Mouse (Mus musculus): ENCODE results near the gene Gm21319. TPM values are rescaled to one million over a fixed set of nuclear protein-coding genes. Genes with fewer than 3 reads are reported as not detected.
"Not testable (repeated sequence)": the region's sequence is repeated elsewhere in the genome, so short reads cannot be mapped to it uniquely, and the experiment has no call there.

Gm21319 gene
- polyA plus RNA-seq (2012; ENCODE audit: insufficient read depth, insufficient read length, low replicate concordance, missing spikeins) = not detected in 2 replicates

DNA sequence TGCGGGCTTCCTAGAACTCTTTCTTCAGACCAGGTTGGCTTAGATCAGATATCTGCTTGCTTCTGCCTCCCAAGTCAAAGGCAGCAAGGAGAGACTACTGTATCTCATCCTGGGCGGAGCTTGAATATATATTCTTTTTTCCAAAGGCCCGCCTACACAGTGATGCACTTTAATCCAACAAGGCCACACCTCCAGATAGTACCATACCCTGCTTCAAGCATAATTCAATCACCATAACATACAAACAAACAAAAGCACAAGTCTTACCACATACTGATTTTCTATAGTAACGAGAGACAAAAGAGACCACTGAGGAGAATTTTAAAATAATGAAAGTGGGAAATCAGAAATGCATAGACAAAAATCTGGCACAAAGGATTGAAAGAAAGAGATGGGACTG, at the start of gene Gm21319:
Gene Gm21319, minus strand, starts transcription at position 101 of the 400 bp plus-strand sequence.
- not testable (repeated sequence) for H3K4me1 ChIP-seq (ENCODE audit: control insufficient read depth, insufficient read depth, low read length); H3K4me3 ChIP-seq (ENCODE audit: insufficient read depth, low read depth, low read length); H3K27ac ChIP-seq (ENCODE audit: insufficient read depth, low read depth, low read length)
- WGBS = 93% methylated on average over 4 of the region's 4 CpGs

DNA sequence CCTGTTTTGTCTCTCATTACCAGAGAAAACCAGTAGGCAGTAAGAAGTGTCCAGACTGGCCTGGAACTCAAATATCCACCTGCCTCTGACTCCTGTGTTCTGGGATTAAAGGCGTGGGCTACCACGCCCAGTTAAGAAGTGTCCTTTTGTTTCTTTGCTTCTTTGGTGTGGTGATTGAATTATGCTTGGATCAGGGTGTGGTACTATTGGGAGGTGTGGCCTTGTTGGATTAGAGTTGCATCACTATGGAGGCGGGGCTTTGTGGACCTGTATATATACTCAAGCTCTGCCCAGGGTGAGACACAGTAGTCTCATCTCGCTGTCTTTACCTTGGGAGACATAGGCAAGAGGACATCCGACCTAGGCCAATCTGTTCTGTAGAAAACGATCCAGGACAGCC, 40.7 kb upstream of the Gm21319 start, which contains the start of gene BB287469:
Gene BB287469, plus strand, starts transcription at position 301 of the 400 bp plus-strand sequence.
- not testable (repeated sequence) for H3K4me3 ChIP-seq (ENCODE audit: insufficient read depth, low read depth, low read length); H3K4me1 ChIP-seq (ENCODE audit: control insufficient read depth, insufficient read depth, low read length); H3K27ac ChIP-seq (ENCODE audit: insufficient read depth, low read depth, low read length)
- 94% methylated on average over 5 of the region's 6 CpGs for WGBS

- not testable (repeated sequence) for H3K4me3 ChIP-seq (ENCODE audit: insufficient read depth, low read depth, low read length); H3K27ac ChIP-seq (ENCODE audit: insufficient read depth, low read depth, low read length); H3K4me1 ChIP-seq (ENCODE audit: control insufficient read depth, insufficient read depth, low read length)
- whole genome bisulfite sequencing = 91% methylated on average over 5 of the region's 5 CpGs
Measured at GRCm38 (mm10) chr12:87797971-87798370, 22.4 kb upstream of the Gm21319 start.

GRCm38 (mm10) chr12:87795212-87795611, 19.7 kb upstream of the Gm21319 start, which contains the start of gene Gm21936:
Gene Gm21936, plus strand, starts transcription at chr12:87795512.
- not testable (repeated sequence) for H3K4me1 ChIP-seq (ENCODE audit: control insufficient read depth, insufficient read depth, low read length); H3K27ac ChIP-seq (ENCODE audit: insufficient read depth, low read depth, low read length)
- 90% methylated on average over 1 of the region's 1 CpGs for WGBS

More at GRCm38 (mm10) chr12:87795212-87795611, 19.7 kb upstream of the Gm21319 start, which contains the start of gene Gm21936:
- not testable (repeated sequence) for H3K4me3 ChIP-seq (ENCODE audit: insufficient read depth, low read depth, low read length)

Other genes with a start within 250 kb of the Gm21319 start
- gene Oog1, start 173.1 kb downstream of the Gm21319 start, polyA plus RNA-seq (2012; ENCODE audit: insufficient read depth, insufficient read length, low replicate concordance, missing spikeins) = not detected in 2 replicates
- not detected in 2 replicates for gene Gm4027, start 156.9 kb downstream of the Gm21319 start, polyA plus RNA-seq (2012; ENCODE audit: insufficient read depth, insufficient read length, low replicate concordance, missing spikeins)
- gene Gm16381, start 131.1 kb downstream of the Gm21319 start, polyA plus RNA-seq (2012; ENCODE audit: insufficient read depth, insufficient read length, low replicate concordance, missing spikeins) = not detected in 2 replicates
- gene Gm21936, start 19.8 kb upstream of the Gm21319 start, polyA plus RNA-seq (2012; ENCODE audit: insufficient read depth, insufficient read length, low replicate concordance, missing spikeins) = not detected in 2 replicates
- not detected in 2 replicates for gene BB287469, start 40.8 kb upstream of the Gm21319 start, polyA plus RNA-seq (2012; ENCODE audit: insufficient read depth, insufficient read length, low replicate concordance, missing spikeins)
- not detected in 2 replicates for gene Gm2001, start 66.6 kb upstream of the Gm21319 start, polyA plus RNA-seq (2012; ENCODE audit: insufficient read depth, insufficient read length, low replicate concordance, missing spikeins)
- gene Gm2016, start 98.3 kb upstream of the Gm21319 start, polyA plus RNA-seq (2012; ENCODE audit: insufficient read depth, insufficient read length, low replicate concordance, missing spikeins) = not detected in 2 replicates
- gene Gm2022, start 119.6 kb upstream of the Gm21319 start, polyA plus RNA-seq (2012; ENCODE audit: insufficient read depth, insufficient read length, low replicate concordance, missing spikeins) = not detected in 2 replicates
- gene Gm2035, start 144.1 kb upstream of the Gm21319 start, polyA plus RNA-seq (2012; ENCODE audit: insufficient read depth, insufficient read length, low replicate concordance, missing spikeins) = not detected in 2 replicates
- not detected in 2 replicates for gene Gm2042, start 178.3 kb upstream of the Gm21319 start, polyA plus RNA-seq (2012; ENCODE audit: insufficient read depth, insufficient read length, low replicate concordance, missing spikeins)
- gene Gm2075, start 236.1 kb upstream of the Gm21319 start, polyA plus RNA-seq (2012; ENCODE audit: insufficient read depth, insufficient read length, low replicate concordance, missing spikeins) = not detected in 2 replicates
- not detected in 2 replicates for gene Gm6803, start 243.0 kb upstream of the Gm21319 start, polyA plus RNA-seq (2012; ENCODE audit: insufficient read depth, insufficient read length, low replicate concordance, missing spikeins)

Data from olfactory bulb, adult 2 months (tissue).